Mouse (Mus musculus) stomach, embryonic 14.5 days (tissue): Measurements from ENCODE around the gene Ces1g. TPM values are rescaled to one million over a fixed set of nuclear protein-coding genes. Genes with fewer than 3 reads are reported as not detected.

ENCODE experiments used
- ATAC-seq: fragments of 200-750 bp; cut with Nextera tagmentation; 2 replicates; pipeline ENCODE4 v1.8.0; 2017; ENCODE audit warnings: low read depth, moderate TSS enrichment; ENCODE audit not compliant: insufficient number of reproducible peaks, insufficient read depth, low FRiP score
- H3K27ac ChIP-seq: fragments of 300-500 bp; sonication (generic); 2 replicates; pipeline ENCODE4 v1.5.1; 2014; ENCODE audit warnings: mild to moderate bottlenecking, low read length, moderate library complexity, mixed read lengths
- H3K27me3 ChIP-seq: fragments of 300-500 bp; sonication (generic); 2 replicates; pipeline ENCODE4 v1.6.1; 2014; ENCODE audit warnings: low read length, control low read depth, mixed read lengths; ENCODE audit not compliant: control insufficient read depth, insufficient read depth
- H3K36me3 ChIP-seq: fragments of 300-500 bp; sonication (generic); 2 replicates; pipeline ENCODE4 v1.6.1; 2014; ENCODE audit warnings: mild to moderate bottlenecking, control low read depth, low read length, moderate library complexity, mixed read lengths; ENCODE audit not compliant: control insufficient read depth, insufficient read depth
- H3K4me1 ChIP-seq: fragments of 300-500 bp; sonication (generic); 2 replicates; pipeline ENCODE4 v1.6.1; 2014; ENCODE audit warnings: low read length, control low read depth, mixed read lengths; ENCODE audit not compliant: control insufficient read depth, insufficient read depth
- H3K4me2 ChIP-seq: fragments of 300-500 bp; sonication (generic); replicated peaks from 2 replicates; pipeline ENCODE4 v1.6.1; 2014; ENCODE audit warnings: low read depth, low read length, control low read depth
- H3K4me3 ChIP-seq: fragments of 300-500 bp; sonication (generic); 2 replicates; pipeline ENCODE4 v1.5.1; 2014; ENCODE audit warnings: low read depth, low read length, control low read depth
- H3K9ac ChIP-seq: fragments of 300-500 bp; sonication (generic); replicated peaks from 2 replicates; pipeline ENCODE4 v1.6.1; 2014; ENCODE audit warnings: low read depth, mild to moderate bottlenecking, control low read depth, low read length, moderate library complexity, mixed read lengths
- H3K9me3 ChIP-seq: fragments of 300-500 bp; sonication (generic); 2 replicates; pipeline ENCODE4 v1.6.1; 2016; ENCODE audit warnings: low read depth, low read length, control low read depth; ENCODE audit not compliant: control insufficient read depth
- WGBS: fragments of 180-500 bp; shearing (Covaris S2); extraction: QIAGEN DNeasy Blood & Tissue Kit; methylation state at CpG from one replicate; pipeline ENCODE4 v1.1.7; 2014; 5-methylcytosine and 5-hydroxymethylcytosine counted together
- polyA plus RNA-seq: library from polyadenylated mRNA; unstranded; fragments of >200 nt; fragmentation: Nextera tagmentation; extraction: Ambion mirVana; gene quantifications from 2 replicates; pipeline ENCODE4 v1.2.1, GENCODE M21; 2014

Ces1g gene
- polyA plus RNA-seq, 1 experiment from 2014 or later, result not detected

- no peaks in the 10 kb centered on the region for H3K27me3 ChIP-seq
- no peaks in the 10 kb centered on the region for H3K4me1 ChIP-seq
- no peak overlapping the region for H3K9ac ChIP-seq
- no peak for ATAC-seq
- no peaks in the 10 kb centered on the region for H3K9me3 ChIP-seq
- H3K4me2 ChIP-seq, result no peak overlapping the region
- no peaks in the 10 kb centered on the region for H3K36me3 ChIP-seq
- H3K27ac ChIP-seq, result no peak overlapping the region
- WGBS, result 83% methylated on average over 2 of the region's 2 CpGs
- no peak overlapping the region for H3K4me3 ChIP-seq
Observed at GRCm38 (mm10) chr8:93315557-93315956, 21.6 kb downstream of the Ces1g start.

GRCm38 (mm10) chr8:93283896-93284295 is 53.2 kb downstream of the Ces1g start:
- Histone ChIP-seq H3K36me3 (no peaks in the 10 kb centered on the region), H3K27ac (no peak overlapping the region), H3K4me3 (no peak overlapping the region), H3K4me2 (no peak overlapping the region), H3K27me3 (no peaks in the 10 kb centered on the region), H3K4me1 (no peaks in the 10 kb centered on the region), H3K9ac (no peak overlapping the region), H3K9me3 (no peaks in the 10 kb centered on the region)
- ATAC-seq, result no peak
- WGBS, result 87% methylated on average over 2 of the region's 2 CpGs

GRCm38 (mm10) chr8:93282349-93282748 is 54.8 kb downstream of the Ces1g start:
- Histone ChIP-seq H3K27me3 (no peaks in the 10 kb centered on the region), H3K27ac (no peak overlapping the region), H3K4me3 (no peak overlapping the region), H3K4me1 (no peaks in the 10 kb centered on the region), H3K36me3 (no peaks in the 10 kb centered on the region), H3K9me3 (no peaks in the 10 kb centered on the region), H3K4me2 (no peak overlapping the region), H3K9ac (no peak overlapping the region)
- ATAC-seq, result no peak
- 78% methylated on average over 3 of the region's 3 CpGs for WGBS

GRCm38 (mm10) chr8:93279556-93279955 is 57.6 kb downstream of the Ces1g start, which contains the start of gene Ces1f:
Gene Ces1f (minus strand): TSS chr8:93279747.
- H3K9me3 ChIP-seq, result no peaks in the 10 kb centered on the region
- H3K9ac ChIP-seq, result no peak within 1 kb of the TSS
- 93% methylated on average over 1 of the region's 1 CpGs for WGBS
- H3K36me3 ChIP-seq, result no peaks in the 10 kb centered on the region
- H3K27me3 ChIP-seq, result no peaks in the 10 kb centered on the region
- ATAC-seq, result no peak
- no peak within 1 kb of the TSS for H3K27ac ChIP-seq
- no peak within 1 kb of the TSS for H3K4me2 ChIP-seq
- H3K4me3 ChIP-seq, result no peak within 1 kb of the TSS
- no peaks in the 10 kb centered on the region for H3K4me1 ChIP-seq

- Histone ChIP-seq H3K36me3 (no peaks in the 10 kb centered on the region), H3K27ac (no peak overlapping the region), H3K27me3 (no peaks in the 10 kb centered on the region), H3K9me3 (no peaks in the 10 kb centered on the region), H3K9ac (no peak overlapping the region), H3K4me2 (no peak overlapping the region), H3K4me3 (no peak overlapping the region), H3K4me1 (no peaks in the 10 kb centered on the region)
- no peak for ATAC-seq
- 72% methylated on average over 4 of the region's 4 CpGs for WGBS
Observed at GRCm38 (mm10) chr8:93278176-93278805, 58.8 kb downstream of the Ces1g start.

- Histone ChIP-seq H3K27me3 (no peaks in the 10 kb centered on the region), H3K4me1 (no peaks in the 10 kb centered on the region), H3K9ac (no peak overlapping the region), H3K9me3 (no peaks in the 10 kb centered on the region), H3K27ac (no peak overlapping the region), H3K36me3 (no peaks in the 10 kb centered on the region), H3K4me2 (no peak overlapping the region), H3K4me3 (no peak overlapping the region)
- no peak for ATAC-seq
- 83% methylated on average over 4 of the region's 4 CpGs for WGBS
Observed at GRCm38 (mm10) chr8:93274609-93275008, 62.5 kb downstream of the Ces1g start.

GRCm38 (mm10) chr8:93273321-93273720 is 63.8 kb downstream of the Ces1g start:
- no peaks in the 10 kb centered on the region for H3K36me3 ChIP-seq
- no peak overlapping the region for H3K9ac ChIP-seq
- no peak for ATAC-seq
- H3K4me1 ChIP-seq, result no peaks in the 10 kb centered on the region
- 90% methylated on average over 3 of the region's 3 CpGs for WGBS
- H3K4me3 ChIP-seq, result no peak overlapping the region
- no peaks in the 10 kb centered on the region for H3K27me3 ChIP-seq
- H3K4me2 ChIP-seq, result no peak overlapping the region
- H3K27ac ChIP-seq, result no peak overlapping the region
- H3K9me3 ChIP-seq, result no peaks in the 10 kb centered on the region

GRCm38 (mm10) chr8:93272686-93273085 is 64.4 kb downstream of the Ces1g start:
- WGBS, result 83% methylated on average over 4 of the region's 4 CpGs
- no peak for ATAC-seq
- Histone ChIP-seq H3K27me3 (no peaks in the 10 kb centered on the region), H3K4me2 (no peak overlapping the region), H3K4me3 (no peak overlapping the region), H3K27ac (no peak overlapping the region), H3K9ac (no peak overlapping the region), H3K36me3 (no peaks in the 10 kb centered on the region), H3K9me3 (no peaks in the 10 kb centered on the region), H3K4me1 (no peaks in the 10 kb centered on the region)

GRCm38 (mm10) chr8:93261436-93261835 is 75.7 kb downstream of the Ces1g start:
- no peaks in the 10 kb centered on the region for H3K27me3 ChIP-seq
- H3K36me3 ChIP-seq, result no peaks in the 10 kb centered on the region
- H3K4me1 ChIP-seq, result no peaks in the 10 kb centered on the region
- no peak overlapping the region for H3K9ac ChIP-seq
- H3K27ac ChIP-seq, result no peak overlapping the region
- WGBS, result 50% methylated on average over 2 of the region's 2 CpGs
- H3K9me3 ChIP-seq, result no peaks in the 10 kb centered on the region
- H3K4me3 ChIP-seq, result no peak overlapping the region
- H3K4me2 ChIP-seq, result no peak overlapping the region
- no peak for ATAC-seq
